Mouse (Mus musculus) heart, adult 18-20 months (tissue): ENCODE data around the gene Olfr1231. TPM values are rescaled to one million over a fixed set of nuclear protein-coding genes. Genes with fewer than 3 reads are reported as not detected.

Experiments used
- DNase-seq, 2 experiments: peaks; one replicate each; pipeline ENCODE4 v3.0.0; 2021 to 2022; ENCODE audit warnings: mixed read lengths in 1 of 2
- long read RNA-seq, 2 experiments: library from polyadenylated mRNA; stranded (forward); transcript quantifications; one replicate each; pipeline ENCODE4 v2.0.0; 2021
- total RNA-seq, 2 experiments: library from RNA; stranded (reverse); gene quantifications; 2 replicates each; pipeline ENCODE4 v1.2.3; 2021

The Olfr1231 gene
- not detected for total RNA-seq
- long read RNA-seq, experiment 1, result 0 reads
- long read RNA-seq, experiment 2, result 0 reads

GRCm38 (mm10) chr2:89306974-89307373, at the start of gene Olfr1231:
Olfr1231 (minus strand) TSS chr2:89307074.
- DNase-seq, result no peak

DNA sequence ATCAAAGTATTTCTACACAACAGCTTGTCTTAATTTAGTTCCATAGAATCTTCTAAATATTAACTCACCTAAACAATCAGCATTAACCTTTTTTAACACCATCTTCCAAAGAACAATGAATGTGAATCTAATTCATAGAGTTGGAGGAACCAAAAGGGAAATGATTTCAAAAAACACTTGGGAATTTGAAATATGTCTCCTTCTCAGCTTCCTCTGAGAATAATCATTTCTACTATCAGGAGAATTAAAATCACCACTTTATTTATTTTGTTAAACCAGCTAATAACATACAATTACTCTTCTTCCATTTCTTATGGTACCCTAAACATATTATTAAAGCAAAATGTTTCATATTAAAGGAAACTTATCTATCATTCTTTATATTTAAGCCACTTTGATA, 35.4 kb upstream of the Olfr1231 start, which contains the start of gene Olfr1233:
Olfr1233 (minus strand) TSS at position 101 of the 400 bp plus-strand sequence.
- DNase-seq, result no peak

GRCm38 (mm10) chr2:89329575-89329974, 22.7 kb upstream of the Olfr1231 start, which contains the start of gene Olfr1232:
Olfr1232 (minus strand) TSS chr2:89329675.
- DNase-seq, result no peak

- no peak for DNase-seq
These were observed 9.7 kb downstream of the Olfr1231 start, which contains the start of gene Olfr1230 for GRCm38 (mm10) chr2:89297168-89297567. Olfr1230 (minus strand) TSS chr2:89297268.

GRCm38 (mm10) chr2:89287914-89288313, 19.0 kb downstream of the Olfr1231 start, which contains the start of gene Olfr1229:
Olfr1229 (minus strand) TSS chr2:89288014.
- DNase-seq, result no peak

DNA sequence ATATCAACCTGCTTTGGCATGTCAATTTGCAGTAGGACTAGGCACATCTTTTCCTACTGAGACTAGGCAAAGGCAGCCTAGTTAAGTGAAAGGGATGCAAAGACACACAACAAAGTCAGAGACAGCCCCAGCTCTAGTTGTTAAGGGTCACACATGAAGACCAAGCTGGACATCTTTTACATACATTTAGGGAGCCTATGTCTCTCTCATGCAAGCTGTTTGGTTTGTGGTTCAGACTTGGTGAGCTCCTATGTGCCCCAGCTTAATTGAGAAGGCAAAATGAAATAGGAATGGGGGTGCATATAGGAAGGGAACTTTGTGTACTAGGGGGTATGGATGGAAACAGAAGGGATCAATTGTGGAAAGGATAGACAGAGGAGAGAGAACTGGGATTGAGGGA, 52.9 kb downstream of the Olfr1231 start, which contains the start of gene Olfr1228:
Olfr1228 (minus strand) TSS at position 101 of the 400 bp plus-strand sequence.
- DNase-seq, result no peak

Other genes starting within 250 kb of the Olfr1231 start
- gene Olfr1218, start 245.9 kb downstream of the Olfr1231 start, total RNA-seq, result not detected
- gene Olfr1219, start 223.6 kb downstream of the Olfr1231 start, total RNA-seq, result not detected
- not detected for gene Olfr1220, start 200.2 kb downstream of the Olfr1231 start, total RNA-seq
- not detected for gene Olfr1221, start 189.8 kb downstream of the Olfr1231 start, total RNA-seq
- not detected for gene Olfr1222, start 174.0 kb downstream of the Olfr1231 start, total RNA-seq
- not detected for gene Olfr1223, start 155.5 kb downstream of the Olfr1231 start, total RNA-seq
- not detected for gene Olfr1224-ps1, start 143.0 kb downstream of the Olfr1231 start, total RNA-seq
- gene Olfr1225, start 132.4 kb downstream of the Olfr1231 start, total RNA-seq, result not detected
- not detected for gene Olfr1226, start 107.0 kb downstream of the Olfr1231 start, total RNA-seq
- not detected for gene Olfr1228, start 53.0 kb downstream of the Olfr1231 start, total RNA-seq
- not detected for gene Olfr1229, start 19.1 kb downstream of the Olfr1231 start, total RNA-seq
- gene Olfr1230, start 9.8 kb downstream of the Olfr1231 start, total RNA-seq, result not detected
- gene Olfr1232, start 22.6 kb upstream of the Olfr1231 start, total RNA-seq, result not detected
- not detected for gene Olfr1233, start 35.3 kb upstream of the Olfr1231 start, total RNA-seq
- not detected for gene Olfr1234, start 57.8 kb upstream of the Olfr1231 start, total RNA-seq
- gene Olfr1238, start 102.6 kb upstream of the Olfr1231 start, total RNA-seq, result not detected
- gene Olfr1239, start 113.3 kb upstream of the Olfr1231 start, total RNA-seq, result not detected
- not detected for gene Olfr1240, start 135.9 kb upstream of the Olfr1231 start, total RNA-seq
- not detected for gene Olfr1241, start 180.1 kb upstream of the Olfr1231 start, total RNA-seq
- gene Olfr1242, start 191.3 kb upstream of the Olfr1231 start, total RNA-seq, result not detected
- not detected for gene Olfr1243, start 224.4 kb upstream of the Olfr1231 start, total RNA-seq